Mouse (Mus musculus) thymus, adult 2 months (tissue): ENCODE measurements around the gene Mfsd12.

Experiments
- CTCF ChIP-seq: fragments of 200-500 bp; IDR thresholded peaks from 2 replicates; pipeline ENCODE4 v1.5.1; 2012; ENCODE audit warnings: mild to moderate bottlenecking, control low read depth, low read length, moderate library complexity, borderline replicate concordance; ENCODE audit not compliant: control insufficient read depth, poor library complexity, insufficient read depth; ENCODE audit errors: extremely low read depth
- POLR2A ChIP-seq: fragments of 200-500 bp; IDR thresholded peaks from 2 replicates; pipeline ENCODE4 v1.6.1; 2012; ENCODE audit warnings: mild to moderate bottlenecking, low read length, control low read depth, moderate library complexity; ENCODE audit not compliant: control insufficient read depth, poor library complexity, insufficient read depth; ENCODE audit errors: extremely low read depth

DNA sequence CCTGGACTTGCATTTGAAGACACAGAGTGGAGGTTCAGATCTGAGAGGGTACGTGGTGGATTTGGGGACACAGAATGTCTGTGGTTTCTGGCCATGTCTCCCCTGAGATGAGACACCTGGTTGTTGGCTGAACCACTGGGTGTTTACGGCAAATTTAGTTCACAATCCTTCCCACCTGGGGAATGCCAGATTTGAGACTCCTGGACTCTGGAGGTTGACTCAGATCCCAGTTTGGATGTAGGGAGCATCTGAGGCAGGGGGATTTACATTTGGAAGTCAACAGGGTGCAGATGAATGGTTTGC is 20.0 kb downstream of the Mfsd12 start:
- TF ChIP-seq CTCF (no peak), POLR2A (no peak)
